Mouse (Mus musculus): ENCODE measurements around the gene Nme3. TPM values are rescaled to one million over a fixed set of nuclear protein-coding genes. Genes with fewer than 3 reads are reported as not detected.

Gene Nme3
- total RNA-seq, 2 experiments from 2014 or later, result 30.2 to 32.4 TPM

DNA sequence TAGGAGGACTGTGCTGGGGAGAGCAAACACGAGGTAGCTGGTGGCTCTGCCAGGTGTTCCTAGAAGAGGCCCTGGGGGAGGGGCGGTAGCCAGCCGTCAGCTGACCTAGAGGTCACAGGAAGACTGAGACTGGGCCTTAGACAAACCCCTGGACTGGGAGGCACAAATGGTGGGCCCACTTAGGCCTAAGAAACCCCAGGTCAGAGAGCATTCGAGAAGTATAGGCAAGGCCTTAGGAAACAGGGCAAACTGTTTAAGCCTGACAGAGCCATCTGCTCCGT lies 18.2 kb upstream of the Nme3 start:
- peak; percentile 52 to 69 for DNase-seq
- intact Hi-C loops (cut with DNase I), result no loop called here

GRCm38 (mm10) chr17:24878531-24878930 lies 17.8 kb upstream of the Nme3 start:
- DNase-seq, result no peak
- intact Hi-C loops (cut with DNase I), result no loop called here

- DNase-seq, result peak in 1 of 2 experiments; percentile 41
- intact Hi-C loops (cut with DNase I), result loop anchor here (5.0 kb wide), 1 partner anchor 135 kb away; no protein-coding TSS in a partner anchor
These were observed 14.4 kb upstream of the Nme3 start for GRCm38 (mm10) chr17:24881738-24882440.

DNA sequence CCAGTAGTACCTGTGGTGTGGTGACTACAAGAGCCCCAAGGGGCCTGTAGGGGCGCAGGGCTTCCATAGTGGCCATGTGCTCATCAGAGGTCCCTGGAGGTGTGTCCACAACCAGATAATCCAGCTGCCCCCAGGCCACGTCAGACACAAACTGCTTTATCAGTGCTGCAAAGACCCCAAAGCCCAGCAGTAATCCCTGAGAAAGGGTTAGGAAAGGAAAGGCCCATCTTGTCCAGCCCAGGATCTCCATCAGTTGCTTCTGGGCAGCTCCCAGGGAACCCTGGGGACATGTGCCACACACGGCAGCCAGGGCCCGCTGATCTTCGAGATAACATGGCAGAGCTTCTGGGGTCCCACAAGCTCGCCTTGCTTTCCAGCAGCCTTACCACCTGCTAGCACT lies 11.9 kb upstream of the Nme3 start:
- DNase-seq, result no peak
- intact Hi-C loops (cut with DNase I), result loop anchor here (5.0 kb wide), 1 partner anchor 137 kb away; no protein-coding TSS in a partner anchor

DNA sequence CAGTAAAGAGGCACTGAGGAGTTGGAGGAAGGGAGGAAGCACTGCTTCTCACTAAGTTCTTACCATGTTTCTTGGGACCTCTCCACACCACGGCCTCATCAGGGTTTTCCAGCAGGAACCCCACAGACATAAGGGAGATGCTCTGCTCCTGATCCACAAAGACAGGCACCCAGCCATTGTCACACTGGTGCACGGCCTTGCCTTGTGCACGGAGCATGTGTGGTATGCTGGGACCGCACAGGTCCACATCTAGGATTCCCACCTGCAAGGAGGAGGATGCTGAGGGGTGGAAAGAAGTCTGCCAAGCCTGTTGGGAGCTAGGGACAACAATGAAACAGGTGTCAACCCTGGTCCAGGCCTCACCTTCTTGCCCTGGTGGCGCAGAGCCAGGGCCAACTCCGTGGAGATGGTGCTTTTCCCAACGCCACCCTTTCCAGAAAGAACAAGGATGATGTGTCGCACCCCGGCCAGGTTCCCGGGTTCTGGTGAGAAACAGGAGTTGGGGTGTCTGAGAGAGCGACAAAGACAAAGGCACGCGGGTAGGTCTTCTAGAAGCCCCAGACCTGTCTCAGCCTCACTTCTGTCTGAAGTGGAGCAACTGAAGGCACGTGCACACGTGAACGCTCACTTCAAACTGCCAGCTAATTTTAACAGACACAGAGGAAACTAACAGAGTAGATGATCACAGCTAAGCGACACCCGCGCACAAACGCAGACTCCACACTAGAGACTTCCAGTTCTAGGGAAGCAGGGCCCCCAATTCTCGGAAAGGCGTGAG lies 10.8 kb upstream of the Nme3 start:
- intact Hi-C loops (cut with DNase I), result loop anchor here (2.0 kb wide), 1 partner anchor 35 kb away; the partner anchor contains the start of gene Fahd1
- no peak for DNase-seq

DNA sequence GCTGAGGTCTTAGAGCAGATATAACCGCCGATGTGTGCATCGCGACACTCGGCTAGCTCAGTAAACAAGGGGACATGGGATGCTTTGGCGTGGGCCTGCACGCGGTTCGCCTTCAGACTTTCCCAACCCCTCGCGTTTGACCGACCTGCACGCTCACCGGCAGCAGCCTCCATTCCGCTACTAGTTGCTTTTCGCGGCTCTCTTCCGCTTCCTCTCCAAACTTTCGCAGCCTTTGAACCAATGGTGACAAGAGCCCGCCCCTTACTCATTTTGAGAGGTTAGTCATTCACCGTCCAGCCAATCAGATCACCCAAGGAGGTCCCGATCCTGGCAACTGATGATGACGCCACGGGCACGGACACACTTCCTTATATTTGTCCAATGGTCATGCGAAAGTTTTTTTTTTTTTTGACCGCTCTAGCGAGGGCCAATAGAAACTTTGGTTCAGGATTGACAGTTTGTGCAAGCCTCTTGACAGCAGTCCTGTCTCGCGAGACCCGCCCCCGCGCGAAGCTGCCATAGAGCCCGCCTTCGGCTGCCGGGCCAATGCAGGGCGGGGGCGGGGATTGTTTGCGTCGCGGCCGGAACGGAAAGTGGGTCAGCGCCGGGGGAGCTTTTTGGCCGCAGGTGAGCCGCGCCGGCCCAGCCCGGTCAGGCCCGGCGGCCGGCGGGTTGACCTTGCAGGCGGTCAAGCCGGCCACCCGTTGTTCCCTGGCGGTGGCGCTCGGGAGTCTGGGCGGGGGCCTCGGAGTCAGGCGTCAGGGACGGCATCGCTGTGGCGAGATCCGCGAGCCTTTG lies 10.0 kb upstream of the Nme3 start, which contains the start of the genes Nubp2 and Spsb3:
TSS of gene Nubp2 (minus strand) at position 216 of the 798 bp plus-strand sequence.
TSS of gene Spsb3 (plus strand) at position 510 of the 798 bp plus-strand sequence.
- intact Hi-C loops (cut with DNase I), result loop anchor here (2.0 kb wide), 1 partner anchor 36 kb away; the partner anchor contains the start of gene Fahd1
- peak; percentile 93 to 96 for DNase-seq

DNA sequence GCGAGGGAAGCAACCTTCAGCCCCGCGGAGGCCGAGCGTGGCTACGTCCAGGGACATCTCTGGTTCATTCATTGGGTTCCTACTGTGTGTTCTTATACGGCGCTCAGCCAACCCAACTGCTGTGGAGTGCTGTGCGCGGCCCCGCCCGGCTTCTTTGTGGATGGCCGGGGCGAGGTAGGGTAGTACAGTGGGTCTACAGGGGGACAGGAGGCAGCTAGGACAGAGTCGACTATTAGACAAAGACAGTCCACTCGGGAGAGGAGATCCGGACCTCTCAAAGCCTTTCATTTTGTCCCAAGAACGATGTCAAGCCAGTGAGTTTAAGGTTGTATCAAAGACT lies 9.4 kb upstream of the Nme3 start:
- intact Hi-C loops (cut with DNase I), result loop anchor here (2.0 kb wide), 1 partner anchor 36 kb away; the partner anchor contains the start of gene Fahd1
- no peak for DNase-seq

GRCm38 (mm10) chr17:24887291-24888080 lies 8.8 kb upstream of the Nme3 start:
- intact Hi-C loops (cut with DNase I), result loop anchor here (2.0 kb wide), 1 partner anchor 37 kb away; the partner anchor contains the start of gene Fahd1

GRCm38 (mm10) chr17:24888862-24889261 lies 7.4 kb upstream of the Nme3 start:
- intact Hi-C loops (cut with DNase I), result no loop called here
- DNase-seq, result no peak

More at GRCm38 (mm10) chr17:24887291-24888080, 8.8 kb upstream of the Nme3 start:
- DNase-seq, result no peak

- intact Hi-C loops (cut with DNase I), result loop anchor here (10.0 kb wide), 1 partner anchor 476 kb away; the partner anchor contains the start of gene Rnps1
- no peak for DNase-seq
These were observed 5.9 kb upstream of the Nme3 start for GRCm38 (mm10) chr17:24890151-24891092.

DNA sequence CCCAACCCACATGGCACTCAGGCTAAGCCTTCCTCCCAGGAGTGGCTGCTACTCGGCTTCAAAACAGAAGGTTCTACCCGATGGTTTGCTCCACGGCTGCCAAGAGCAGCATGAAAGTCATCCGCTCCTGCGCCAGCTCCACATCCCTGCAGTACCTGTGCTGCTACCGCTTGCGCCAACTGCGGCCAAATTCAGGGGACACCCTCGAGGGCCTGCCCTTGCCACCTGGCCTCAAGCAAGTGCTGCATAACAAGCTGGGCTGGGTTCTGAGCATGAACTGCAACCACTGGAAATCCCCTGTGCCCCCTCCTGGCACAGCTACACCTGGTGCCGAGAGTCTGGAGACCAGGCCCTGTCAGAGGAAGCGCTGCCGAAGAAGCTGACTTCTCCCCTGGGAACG lies 5.0 kb upstream of the Nme3 start:
- no peak for DNase-seq
- intact Hi-C loops (cut with DNase I), result loop anchor here (10.0 kb wide), 1 partner anchor 477 kb away; the partner anchor contains the start of gene Rnps1

- intact Hi-C loops (cut with DNase I), result loop anchor here (10.0 kb wide), 1 partner anchor 478 kb away; the partner anchor contains the start of gene Rnps1
- DNase-seq, result no peak
These were observed 3.5 kb upstream of the Nme3 start for GRCm38 (mm10) chr17:24892785-24893184.

GRCm38 (mm10) chr17:24893276-24893675 lies 3.0 kb upstream of the Nme3 start:
- no peak for DNase-seq
- intact Hi-C loops (cut with DNase I), result loop anchor here (10.0 kb wide), 1 partner anchor 478 kb away; the partner anchor contains the start of gene Rnps1

- DNase-seq, result no peak
- intact Hi-C loops (cut with DNase I), result loop anchor here (10.0 kb wide), 1 partner anchor 480 kb away; the partner anchor contains the start of gene Rnps1
These were observed 2.0 kb upstream of the Nme3 start for GRCm38 (mm10) chr17:24894061-24894994.

DNA sequence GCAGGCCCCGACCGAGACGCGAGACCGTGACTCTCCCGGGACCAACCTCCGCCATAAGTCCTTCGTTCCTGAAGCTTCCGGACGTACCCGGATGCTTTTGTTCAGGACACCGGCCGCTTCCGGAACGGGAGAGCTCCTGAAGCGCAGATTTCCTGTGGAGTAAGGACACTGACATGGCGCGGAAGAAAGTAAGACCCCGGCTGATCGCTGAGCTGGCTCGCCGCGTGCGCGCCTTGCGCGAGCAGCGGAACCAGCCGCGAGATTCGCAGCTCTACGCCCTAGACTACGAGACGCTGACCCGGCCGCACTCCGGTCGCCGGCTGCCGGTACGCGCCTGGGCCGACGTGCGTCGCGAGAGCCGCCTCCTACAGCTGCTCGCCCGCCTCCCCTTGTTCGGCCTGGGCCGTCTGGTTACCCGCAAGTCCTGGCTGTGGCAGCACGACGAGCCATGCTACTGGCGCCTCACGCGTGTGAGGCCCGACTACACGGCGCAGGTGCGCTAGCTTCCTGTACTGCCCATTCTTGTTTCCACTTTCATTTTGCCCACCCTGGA lies 1.2 kb upstream of the Nme3 start, which contains the start of the genes Eme2 and Mrps34:
TSS of gene Eme2 (minus strand) at position 93 of the 553 bp plus-strand sequence.
TSS of gene Mrps34 (plus strand) at position 122 of the 553 bp plus-strand sequence.
- intact Hi-C loops (cut with DNase I), result loop anchor here (10.0 kb wide), 1 partner anchor 480 kb away; the partner anchor contains the start of gene Rnps1
- DNase-seq, result peak; percentile 82 to 85

- no peak for DNase-seq
- intact Hi-C loops (cut with DNase I), result loop anchor here (10.0 kb wide), 1 partner anchor 481 kb away; the partner anchor contains the start of gene Rnps1
These were observed 594 bp upstream of the Nme3 start for GRCm38 (mm10) chr17:24895571-24896240.
